Mouse (Mus musculus) right cerebral cortex, adult 2 months (tissue): ENCODE data around the gene Hdac7.
A peak's percentile ranks its signal among the peaks of the same experiment; 100 is the strongest.

Experiments
- DNase-seq, 2 experiments: peaks; one replicate each; pipeline ENCODE4 v3.0.0; 2021 to 2022; ENCODE audit warnings: low spot score in 2 of 2

Hdac7 gene

DNA sequence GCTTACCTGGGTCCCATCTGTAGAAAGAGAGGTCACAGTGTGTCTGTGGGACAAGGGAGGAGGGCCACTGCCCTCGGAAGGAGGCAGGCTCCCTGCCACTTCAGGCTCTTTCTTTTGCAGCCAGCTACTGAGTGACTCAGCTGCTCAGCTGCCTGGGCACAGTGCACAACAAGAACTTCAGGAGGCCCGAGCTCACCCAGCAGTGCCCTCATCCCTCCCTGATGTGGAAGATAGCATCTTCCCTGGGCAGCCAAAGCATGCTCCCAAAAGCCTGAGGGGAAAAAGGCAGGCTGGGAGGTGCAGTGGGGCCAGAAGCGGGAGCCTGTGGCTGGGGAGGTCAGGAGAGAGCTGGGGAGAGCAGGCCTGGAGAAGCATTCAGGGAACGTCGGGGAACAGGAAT, 29.6 kb downstream of the Hdac7 start:
- DNase-seq = no peak

- DNase-seq = no peak
Observed at GRCm38 (mm10) chr15:97813452-97814204, 30.7 kb downstream of the Hdac7 start.

- no peak for DNase-seq
Observed at GRCm38 (mm10) chr15:97812875-97813274, 31.4 kb downstream of the Hdac7 start.

DNA sequence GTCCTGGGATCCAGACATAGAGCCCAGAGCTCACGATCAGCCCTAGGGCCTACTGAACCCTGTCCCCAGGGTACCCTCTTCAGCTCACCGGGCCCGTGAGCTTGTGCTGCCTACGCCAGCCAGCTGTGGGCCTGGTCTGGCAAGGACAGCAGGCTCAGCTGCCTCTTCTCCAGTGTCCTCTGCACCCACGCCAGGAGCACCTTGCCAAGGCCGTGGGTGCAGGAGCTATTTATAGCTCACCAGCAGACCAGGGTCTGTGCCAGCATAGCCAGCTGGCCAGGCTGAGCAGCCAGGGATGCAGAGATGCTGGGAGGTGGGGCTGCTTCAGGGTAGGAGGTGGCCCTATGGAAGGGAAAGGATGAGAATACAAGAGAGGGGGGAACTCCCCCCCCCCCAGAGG, 32.2 kb downstream of the Hdac7 start:
- DNase-seq = peak; percentile 81 to 88

- DNase-seq = no peak
Observed at GRCm38 (mm10) chr15:97811307-97811706, 33.0 kb downstream of the Hdac7 start.

- no peak for DNase-seq
Observed at GRCm38 (mm10) chr15:97810399-97810798, 33.9 kb downstream of the Hdac7 start.

GRCm38 (mm10) chr15:97809942-97810341, 34.4 kb downstream of the Hdac7 start:
- no peak for DNase-seq

DNA sequence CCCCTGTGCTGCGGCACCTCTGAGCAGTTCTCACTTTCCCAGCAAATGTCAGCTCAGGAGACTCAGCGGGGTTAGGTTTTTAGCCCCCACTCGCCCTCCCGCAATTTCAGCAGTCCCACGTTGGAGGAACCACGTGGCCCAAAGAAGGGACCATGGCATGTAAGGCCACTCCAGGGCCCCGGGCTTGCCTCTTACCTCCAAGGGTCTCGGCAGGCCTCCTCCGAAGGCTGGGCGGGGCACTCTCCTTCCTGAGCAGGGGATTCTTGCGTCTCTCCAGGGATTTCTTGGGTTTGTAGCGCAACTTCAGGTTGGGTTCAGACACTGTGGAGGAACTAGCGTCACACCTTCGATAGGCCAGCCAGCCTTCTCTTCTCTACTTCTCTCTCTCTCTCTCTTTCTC, 35.1 kb downstream of the Hdac7 start:
- DNase-seq = no peak

GRCm38 (mm10) chr15:97808532-97808931, 35.8 kb downstream of the Hdac7 start:
- no peak for DNase-seq

- DNase-seq = no peak
Observed at GRCm38 (mm10) chr15:97807867-97808266, 36.4 kb downstream of the Hdac7 start.

GRCm38 (mm10) chr15:97802575-97802974, 41.7 kb downstream of the Hdac7 start:
- DNase-seq = no peak

GRCm38 (mm10) chr15:97801811-97802210, 42.5 kb downstream of the Hdac7 start:
- no peak for DNase-seq

GRCm38 (mm10) chr15:97800853-97801252, 43.4 kb downstream of the Hdac7 start:
- DNase-seq = no peak

DNA sequence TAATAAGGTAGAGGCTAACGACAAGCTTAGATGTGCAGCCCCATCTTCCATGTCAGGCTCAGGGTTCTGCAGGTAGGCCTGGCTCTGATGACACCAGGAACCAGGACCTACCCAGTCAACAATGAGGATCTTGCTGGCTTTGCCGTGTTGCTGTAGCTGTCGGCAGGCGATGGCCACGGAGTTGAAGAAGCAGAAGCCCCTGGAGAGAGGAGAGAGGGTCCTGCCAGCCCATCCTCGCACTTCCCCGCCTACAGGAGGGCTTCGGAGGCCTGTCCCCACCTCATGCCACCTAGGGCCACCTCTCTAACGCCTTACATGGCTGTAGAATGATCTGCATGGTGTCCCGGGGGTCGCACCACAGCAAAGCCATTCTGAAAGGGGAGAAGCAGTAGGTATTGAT, 44.9 kb downstream of the Hdac7 start:
- DNase-seq = no peak

DNA sequence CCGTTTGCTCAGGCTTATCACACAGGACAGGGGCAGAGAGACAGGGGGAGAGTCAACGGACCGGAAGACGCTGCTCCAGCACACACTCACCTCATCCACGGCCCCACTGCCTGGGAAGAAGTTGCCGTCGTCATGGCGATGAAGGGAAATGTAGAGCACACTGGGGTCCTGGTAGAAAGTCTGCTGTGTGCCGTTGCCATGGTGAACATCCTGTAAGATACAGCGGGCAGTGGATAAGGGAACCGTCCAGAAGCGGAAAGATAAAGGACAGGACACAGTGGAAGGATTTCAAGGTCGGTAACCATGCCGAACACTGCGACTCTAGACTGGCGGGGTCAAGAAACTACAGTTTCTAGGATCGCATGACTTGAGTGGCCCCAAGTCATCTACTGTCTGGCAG, 46.2 kb downstream of the Hdac7 start:
- DNase-seq = no peak

- no peak for DNase-seq
Observed at GRCm38 (mm10) chr15:97796674-97797310, 47.5 kb downstream of the Hdac7 start.

DNA sequence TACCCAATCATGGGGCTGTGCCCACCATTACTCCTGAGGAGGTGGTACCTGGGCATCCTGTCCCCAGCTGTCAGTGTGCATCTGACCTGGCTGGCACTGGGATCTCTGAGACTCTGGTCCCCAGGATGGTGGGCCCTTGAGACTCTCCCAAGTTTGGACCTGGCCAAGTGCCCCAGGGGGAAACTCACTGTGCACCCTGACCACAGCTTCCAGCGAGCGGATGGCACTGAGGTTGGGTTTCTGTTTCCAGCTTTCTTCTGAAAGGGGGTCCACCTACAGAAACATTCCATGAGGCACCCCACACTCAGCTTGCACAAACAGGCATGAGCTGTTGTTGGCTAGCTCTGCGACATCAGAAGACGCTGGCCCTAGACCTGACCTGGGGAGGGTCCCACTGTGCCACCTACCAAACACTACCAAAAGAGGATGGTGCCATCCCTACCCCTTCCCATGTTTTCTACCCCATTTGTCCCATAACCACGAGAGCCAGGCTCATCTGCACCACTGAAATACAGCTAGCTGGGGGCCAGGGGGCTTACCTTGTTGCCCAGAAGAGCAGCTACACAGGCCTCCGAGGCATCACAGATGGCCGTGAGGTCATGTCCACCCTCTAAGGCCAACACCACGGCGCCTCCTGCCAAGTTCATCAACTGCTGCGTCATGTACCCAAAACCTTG, 48.6 kb downstream of the Hdac7 start:
- no peak for DNase-seq

- no peak for DNase-seq
Observed at GRCm38 (mm10) chr15:97794268-97794667, 50.0 kb downstream of the Hdac7 start.

DNA sequence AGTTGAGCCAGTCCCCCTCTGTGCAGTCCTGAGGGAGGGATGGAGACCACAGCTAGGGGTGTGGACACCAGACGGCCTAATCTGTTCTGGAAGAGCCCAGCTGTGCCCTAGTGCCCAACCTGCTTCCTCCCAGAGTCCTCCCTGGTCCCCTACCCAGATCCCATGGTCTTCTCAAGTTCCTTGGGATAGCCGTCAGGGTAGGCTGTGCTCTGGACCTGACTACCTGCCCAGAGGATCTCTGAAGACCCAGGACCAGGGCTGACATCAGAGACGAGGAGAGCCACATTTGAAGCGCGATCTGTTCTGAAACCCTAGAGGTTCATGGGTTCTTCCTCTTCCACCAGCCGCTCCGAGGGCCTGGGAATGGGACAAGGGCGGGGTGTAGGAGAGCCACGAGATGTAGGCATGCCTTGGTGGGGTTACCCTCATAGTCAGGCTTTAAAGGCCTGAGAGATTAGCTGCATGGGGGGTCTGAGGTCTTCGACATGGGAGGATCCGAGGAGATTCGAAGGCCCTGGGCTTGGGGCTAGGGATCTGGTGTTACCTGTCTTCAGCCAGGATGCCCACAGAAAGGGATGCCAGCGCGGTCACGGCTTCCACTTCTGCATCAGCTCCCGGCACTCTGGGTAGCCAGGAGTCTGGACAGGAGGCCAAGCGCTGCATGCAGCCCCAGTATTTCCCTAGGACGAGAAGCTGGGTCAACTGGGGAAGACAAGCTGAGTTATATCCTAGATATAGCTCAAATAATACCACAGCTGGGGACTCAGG, 50.7 kb downstream of the Hdac7 start:
- no peak for DNase-seq

- no peak for DNase-seq
Observed at GRCm38 (mm10) chr15:97791126-97791700, 53.1 kb downstream of the Hdac7 start.

DNA sequence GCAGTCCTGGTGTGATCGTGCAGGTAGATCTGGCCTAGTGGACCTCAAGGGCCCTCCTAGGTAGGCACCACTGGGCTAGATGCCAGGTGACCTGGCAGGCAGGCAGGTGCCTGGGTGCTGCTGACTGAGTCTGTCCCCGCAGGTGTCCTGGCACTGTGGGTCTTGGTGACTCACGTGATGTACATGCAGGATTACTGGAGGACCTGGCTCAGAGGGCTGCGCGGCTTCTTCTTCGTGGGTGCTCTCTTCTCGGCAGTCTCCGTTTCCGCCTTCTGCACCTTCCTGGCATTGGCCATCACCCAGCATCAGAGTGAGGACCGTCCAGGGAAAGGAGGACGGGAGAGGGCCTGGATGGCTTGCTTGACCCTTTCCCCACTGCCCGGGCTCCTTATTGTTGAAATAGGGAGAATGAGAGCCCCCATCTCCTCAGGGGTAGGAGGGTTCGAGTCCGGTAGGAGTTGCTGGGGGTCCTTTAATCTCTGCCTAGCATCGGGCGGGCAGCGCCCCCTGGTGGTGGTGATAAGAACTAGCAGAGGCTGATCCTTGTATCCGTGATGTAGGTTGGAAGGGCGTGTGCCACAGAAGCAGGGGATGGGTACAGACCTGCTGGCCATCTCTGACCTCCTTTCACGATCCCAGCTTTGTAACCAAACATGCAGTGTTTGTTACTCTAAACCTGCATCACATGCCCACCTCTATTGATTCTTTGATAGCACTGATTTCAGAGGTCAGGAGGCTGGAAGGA, 54.4 kb downstream of the Hdac7 start:
- DNase-seq = peak in 1 of 2 experiments; percentile 58
